Comparison of ENCODE assay signal across 8 mouse cellular contexts in genomic region chr13:69987181-69987580, GRCm38 (mm10).
DNase-seq lines count a peak whose midpoint lies in the region; ATAC-seq and TF ChIP-seq lines count a peak whose summit lies in the region.

No protein-coding gene starts in this region.

- H3K27ac ChIP-seq in kidney, postnatal 0 days: no peak overlapping the region
- no peak overlapping the region; the same call in 1 of the 2 replicates for H3K27ac ChIP-seq in kidney, embryonic 15.5 days
- H3K27ac ChIP-seq in embryonic facial prominence, embryonic 10.5 days (replicated peaks): no peak overlapping the region; the same call in 1 of the 2 replicates
- H3K27ac ChIP-seq in heart, postnatal 0 days (ENCODE audit: low read depth): no peak overlapping the region
- no peak overlapping the region for H3K27ac ChIP-seq in limb, embryonic 11.5 days (replicated peaks; ENCODE audit: low read depth, low read length)

- H3K4me2 ChIP-seq in kidney, postnatal 0 days (ENCODE audit: low read length): no peak overlapping the region
- no peak overlapping the region for H3K4me2 ChIP-seq in kidney, embryonic 15.5 days
- no peak overlapping the region for H3K4me2 ChIP-seq in heart, postnatal 0 days (ENCODE audit: low read depth, low read length)
- H3K4me2 ChIP-seq in limb, embryonic 11.5 days (ENCODE audit: low read depth, severe bottlenecking): no peak overlapping the region

- H3K9ac ChIP-seq in kidney, postnatal 0 days (ENCODE audit: low read depth, low read length): no peak overlapping the region
- H3K9ac ChIP-seq in kidney, embryonic 15.5 days: no peak overlapping the region
- no peak overlapping the region for H3K9ac ChIP-seq in heart, postnatal 0 days (replicated peaks; ENCODE audit: low read depth, low read length)
- no peak overlapping the region for H3K9ac ChIP-seq in limb, embryonic 11.5 days (ENCODE audit: low read length)

- 0 out of 2 replicates have a peak, but pooled peaks cover 3% of the 10 kb centered on the region for H3K4me1 ChIP-seq in kidney, postnatal 0 days (replicated peaks; ENCODE audit: insufficient read depth, low read length)
- H3K4me1 ChIP-seq in kidney, embryonic 15.5 days: peaks cover 8% of the 10 kb centered on the region
- H3K4me1 ChIP-seq in embryonic facial prominence, embryonic 10.5 days: peaks cover 6% of the 10 kb centered on the region
- 0 out of 2 replicates have a peak, but pooled peaks cover 4% of the 10 kb centered on the region for H3K4me1 ChIP-seq in heart, postnatal 0 days (ENCODE audit: control insufficient read depth, insufficient read depth)
- H3K4me1 ChIP-seq in limb, embryonic 11.5 days (ENCODE audit: control insufficient read depth, insufficient read depth, low read length): peaks cover 5% of the 10 kb centered on the region; the same call in 1 of the 2 replicates

- DNase-seq in kidney, postnatal 0 days (ENCODE audit: low spot score): peak; percentile 36
- DNase-seq in embryonic facial prominence, embryonic 10.5 days (ENCODE audit: low spot score): peak; percentile 32
- peak; percentile 10 for DNase-seq in heart, postnatal 0 days (ENCODE audit: low spot score)
- DNase-seq in limb, embryonic 11.5 days (ENCODE audit: low spot score): peak; percentile 28
- peak; percentile 39 for DNase-seq in retina, embryonic 14.5 days (ENCODE audit: low spot score)
- DNase-seq in spleen, postnatal 4 days (ENCODE audit: low spot score in 2 of 2): no peak
- DNase-seq in thymus, postnatal 10 days (ENCODE audit: low spot score in 2 of 2): no peak

- ATAC-seq in kidney, postnatal 0 days (replicated peaks; ENCODE audit: low FRiP score, low read depth): no peak
- no peak for ATAC-seq in kidney, embryonic 15.5 days (replicated peaks; ENCODE audit: low FRiP score)
- ATAC-seq in heart, postnatal 0 days (ENCODE audit: insufficient read depth, low read depth): peak; percentile 33; the same call in 1 of the 2 replicates
- ATAC-seq in limb, embryonic 11.5 days (ENCODE audit: insufficient number of reproducible peaks, low FRiP score, low TSS enrichment, low read depth): no peak

- no peak overlapping the region for H3K4me3 ChIP-seq in kidney, postnatal 0 days (replicated peaks; ENCODE audit: low read depth, low read length)
- no peak overlapping the region for H3K4me3 ChIP-seq in kidney, embryonic 15.5 days (replicated peaks)
- no peak overlapping the region for H3K4me3 ChIP-seq in embryonic facial prominence, embryonic 10.5 days
- H3K4me3 ChIP-seq in heart, postnatal 0 days (ENCODE audit: low read depth, low read length): no peak overlapping the region
- H3K4me3 ChIP-seq in limb, embryonic 11.5 days (ENCODE audit: low read depth, low read length): no peak overlapping the region

- no peaks in the 10 kb centered on the region for H3K27me3 ChIP-seq in kidney, postnatal 0 days (ENCODE audit: insufficient read depth, low read length)
- H3K27me3 ChIP-seq in kidney, embryonic 15.5 days: no peaks in the 10 kb centered on the region; the same call in 1 of the 2 replicates
- no peaks in the 10 kb centered on the region for H3K27me3 ChIP-seq in embryonic facial prominence, embryonic 10.5 days (replicated peaks; ENCODE audit: low read depth, poor library complexity, severe bottlenecking)
- no peaks in the 10 kb centered on the region for H3K27me3 ChIP-seq in heart, postnatal 0 days (ENCODE audit: control insufficient read depth, insufficient read depth, low read length)
- H3K27me3 ChIP-seq in limb, embryonic 11.5 days (ENCODE audit: control insufficient read depth, insufficient read depth, low read length): no peaks in the 10 kb centered on the region

- TF ChIP-seq EP300 in heart, postnatal 0 days (IDR thresholded peaks at IDR 0.05; ENCODE audit: low read depth): no peak

- H3K9me3 ChIP-seq in kidney, postnatal 0 days (replicated peaks; ENCODE audit: low read length): no peaks in the 10 kb centered on the region
- H3K9me3 ChIP-seq in kidney, embryonic 15.5 days (replicated peaks): no peaks in the 10 kb centered on the region
- no peaks in the 10 kb centered on the region for H3K9me3 ChIP-seq in embryonic facial prominence, embryonic 10.5 days
- no peaks in the 10 kb centered on the region for H3K9me3 ChIP-seq in heart, postnatal 0 days (replicated peaks; ENCODE audit: control insufficient read depth, low read length)
- H3K9me3 ChIP-seq in limb, embryonic 11.5 days (ENCODE audit: control insufficient read depth, low read length): no peaks in the 10 kb centered on the region

- no peak for TF ChIP-seq CTCF in kidney, postnatal 0 days (IDR thresholded peaks at IDR 0.05; ENCODE audit: low read depth)
- no peak for TF ChIP-seq CTCF in heart, postnatal 0 days (IDR thresholded peaks at IDR 0.05; ENCODE audit: low read depth)

- 16% methylated on average over 10 of the region's 10 CpGs for WGBS in kidney, postnatal 0 days
- 17% methylated on average over 10 of the region's 10 CpGs for WGBS in kidney, embryonic 15.5 days
- WGBS in embryonic facial prominence, embryonic 10.5 days: 32% methylated on average over 10 of the region's 10 CpGs
- WGBS in heart, postnatal 0 days: 21% methylated on average over 10 of the region's 10 CpGs
- WGBS in limb, embryonic 11.5 days: 27% methylated on average over 10 of the region's 10 CpGs

- no peaks in the 10 kb centered on the region for H3K36me3 ChIP-seq in kidney, postnatal 0 days (ENCODE audit: insufficient read depth, low read length)
- H3K36me3 ChIP-seq in kidney, embryonic 15.5 days: no peaks in the 10 kb centered on the region
- no peaks in the 10 kb centered on the region for H3K36me3 ChIP-seq in embryonic facial prominence, embryonic 10.5 days (replicated peaks)
- H3K36me3 ChIP-seq in heart, postnatal 0 days (replicated peaks; ENCODE audit: control insufficient read depth, insufficient read depth, low read length): no peaks in the 10 kb centered on the region
- no peaks in the 10 kb centered on the region for H3K36me3 ChIP-seq in limb, embryonic 11.5 days (ENCODE audit: control insufficient read depth, insufficient read depth, low read length)

Comparison
In these comparisons a context has a peak if more than half of its experiments do, and no peak if none do; other contexts are left out.
1. DNase-seq: peak in kidney, postnatal 0 days (single experiment), embryonic facial prominence, embryonic 10.5 days (single experiment), heart, postnatal 0 days (single experiment), limb, embryonic 11.5 days (single experiment) and retina, embryonic 14.5 days (single experiment); none in spleen, postnatal 4 days (0 of 2) and thymus, postnatal 10 days (0 of 2).